Mouse (Mus musculus) kidney, postnatal 10 days (tissue): Measurements from ENCODE around the gene Cpsf6.

Source experiments
- DNase-seq: peaks from one replicate; pipeline ENCODE4 v3.0.0; 2021; ENCODE audit warnings: mixed read lengths

Cpsf6 gene

GRCm38 (mm10) chr10:117379908-117380307 is at the start of gene Cpsf6:
Gene Cpsf6 (minus strand): TSS chr10:117380015.
- DNase-seq = no peak

- DNase-seq = no peak
Observed at GRCm38 (mm10) chr10:117426615-117426969, 46.8 kb upstream of the Cpsf6 start.

GRCm38 (mm10) chr10:117425907-117426614 is 46.2 kb upstream of the Cpsf6 start:
- DNase-seq = no peak

- DNase-seq = no peak
Observed at GRCm38 (mm10) chr10:117425013-117425412, 45.2 kb upstream of the Cpsf6 start.

- DNase-seq = no peak
Observed at GRCm38 (mm10) chr10:117424146-117424905, 44.5 kb upstream of the Cpsf6 start.

GRCm38 (mm10) chr10:117423025-117424002 is 43.5 kb upstream of the Cpsf6 start:
- DNase-seq = no peak

- no peak for DNase-seq
Observed at GRCm38 (mm10) chr10:117422174-117422808, 42.5 kb upstream of the Cpsf6 start.

GRCm38 (mm10) chr10:117421283-117422107 is 41.7 kb upstream of the Cpsf6 start:
- DNase-seq = no peak

- DNase-seq = no peak
Observed at GRCm38 (mm10) chr10:117420502-117421282, 40.9 kb upstream of the Cpsf6 start.

GRCm38 (mm10) chr10:117419577-117420290 is 39.9 kb upstream of the Cpsf6 start:
- no peak for DNase-seq

- DNase-seq = no peak
Observed at GRCm38 (mm10) chr10:117418668-117419237, 38.9 kb upstream of the Cpsf6 start.

GRCm38 (mm10) chr10:117417772-117418667 is 38.2 kb upstream of the Cpsf6 start:
- DNase-seq = no peak

GRCm38 (mm10) chr10:117417470-117417767 is 37.6 kb upstream of the Cpsf6 start:
- no peak for DNase-seq

- DNase-seq = no peak
Observed at GRCm38 (mm10) chr10:117416636-117417469, 37.0 kb upstream of the Cpsf6 start.

- DNase-seq = no peak
Observed at GRCm38 (mm10) chr10:117416095-117416494, 36.3 kb upstream of the Cpsf6 start.

- no peak for DNase-seq
Observed at GRCm38 (mm10) chr10:117415364-117416057, 35.7 kb upstream of the Cpsf6 start.

- DNase-seq = no peak
Observed at GRCm38 (mm10) chr10:117414726-117415125, 34.9 kb upstream of the Cpsf6 start.
